Mouse (Mus musculus): ENCODE measurements around the gene Dlgap1. TPM values are rescaled to one million over a fixed set of nuclear protein-coding genes. Genes with fewer than 3 reads are reported as not detected.

The Dlgap1 gene
- polyA plus RNA-seq (2021): 0.33 TPM

GRCm38 (mm10) chr17:69969021-69969815, at the start of gene Dlgap1:
Gene Dlgap1, plus strand, starts transcription at chr17:69969073.
- in situ Hi-C loops (cut with MboI; ENCODE audit: low pct_unique_long_range_greater_than_20kb): no loop called here
- no peak for TF ChIP-seq CTCF (IDR thresholded peaks at IDR 0.05)

GRCm38 (mm10) chr17:69954936-69955335, 13.9 kb upstream of the Dlgap1 start:
- POLR2A ChIA-PET: interaction anchor here (0.6 kb wide), 1 partner anchor 1719 kb away, joined by 4 read pairs; no protein-coding TSS in a partner anchor
- TF ChIP-seq CTCF (IDR thresholded peaks at IDR 0.05): no peak
- CTCF ChIA-PET: no interaction called here
- ATAC-seq: no peak
- H3K27me3 ChIP-seq: no peaks in the 10 kb centered on the region
- in situ Hi-C loops (cut with MboI; ENCODE audit: low pct_unique_long_range_greater_than_20kb): no loop called here
- DNase-seq (ENCODE audit: low read depth, low spot score): no peak

More at GRCm38 (mm10) chr17:69969021-69969815, at the start of gene Dlgap1:
- ChIA-PET POLR2A (no interaction called here), CTCF (no interaction called here)
- H3K27me3 ChIP-seq: no peaks in the 10 kb centered on the region
- no peak for ATAC-seq
- no peak for DNase-seq (ENCODE audit: low read depth, low spot score)

GRCm38 (mm10) chr17:69969816-69970750, 1.2 kb downstream of the Dlgap1 start:
- in situ Hi-C loops (cut with MboI; ENCODE audit: low pct_unique_long_range_greater_than_20kb): no loop called here
- no peaks in the 10 kb centered on the region for H3K27me3 ChIP-seq
- DNase-seq (ENCODE audit: low read depth, low spot score) (no peak), ATAC-seq (no peak)
- ChIA-PET POLR2A (no interaction called here), CTCF (no interaction called here)
- no peak for TF ChIP-seq CTCF (IDR thresholded peaks at IDR 0.05)

GRCm38 (mm10) chr17:69973081-69973480, 4.2 kb downstream of the Dlgap1 start:
- DNase-seq (ENCODE audit: low read depth, low spot score) (no peak), ATAC-seq (no peak)
- POLR2A ChIA-PET: no interaction called here
- CTCF ChIA-PET: no interaction called here
- no peak for TF ChIP-seq CTCF (IDR thresholded peaks at IDR 0.05)
- no peaks in the 10 kb centered on the region for H3K27me3 ChIP-seq
- in situ Hi-C loops (cut with MboI; ENCODE audit: low pct_unique_long_range_greater_than_20kb): no loop called here

GRCm38 (mm10) chr17:69973991-69974390, 5.1 kb downstream of the Dlgap1 start:
- DNase-seq (ENCODE audit: low read depth, low spot score) (no peak), ATAC-seq (no peak)
- ChIA-PET CTCF (no interaction called here), POLR2A (no interaction called here)
- in situ Hi-C loops (cut with MboI; ENCODE audit: low pct_unique_long_range_greater_than_20kb): no loop called here
- TF ChIP-seq CTCF (IDR thresholded peaks at IDR 0.05): no peak
- H3K27me3 ChIP-seq: no peaks in the 10 kb centered on the region

GRCm38 (mm10) chr17:69982236-69982923, 13.5 kb downstream of the Dlgap1 start:
- DNase-seq (ENCODE audit: low read depth, low spot score) (no peak), ATAC-seq (no peak)
- POLR2A ChIA-PET: no interaction called here
- H3K27me3 ChIP-seq: no peaks in the 10 kb centered on the region
- CTCF ChIA-PET: interaction anchor here (1.4 kb wide), 1 partner anchor 64 kb away, joined by 3 read pairs; no protein-coding TSS in a partner anchor
- in situ Hi-C loops (cut with MboI; ENCODE audit: low pct_unique_long_range_greater_than_20kb): no loop called here
- TF ChIP-seq CTCF (IDR thresholded peaks at IDR 0.05): no peak

- H3K27me3 ChIP-seq: peaks cover 3% of the 10 kb centered on the region
- TF ChIP-seq CTCF (IDR thresholded peaks at IDR 0.05): no peak
- in situ Hi-C loops (cut with MboI; ENCODE audit: low pct_unique_long_range_greater_than_20kb): no loop called here
- no peak for DNase-seq (ENCODE audit: low read depth, low spot score)
- ChIA-PET POLR2A (no interaction called here), CTCF (interaction anchor here (1.6 kb wide), 1 partner anchor 11 kb away, joined by 3 read pairs; no protein-coding TSS in a partner anchor)
- ATAC-seq: no peak
Observed at GRCm38 (mm10) chr17:69996406-69996805, 27.5 kb downstream of the Dlgap1 start.

GRCm38 (mm10) chr17:70002026-70002425, 33.2 kb downstream of the Dlgap1 start:
- ATAC-seq: no peak
- no peaks in the 10 kb centered on the region for H3K27me3 ChIP-seq
- ChIA-PET CTCF (no interaction called here), POLR2A (no interaction called here)
- in situ Hi-C loops (cut with MboI; ENCODE audit: low pct_unique_long_range_greater_than_20kb): no loop called here
- TF ChIP-seq CTCF (IDR thresholded peaks at IDR 0.05): no peak
- DNase-seq (ENCODE audit: low read depth, low spot score): no peak

- H3K27me3 ChIP-seq: no peaks in the 10 kb centered on the region
- POLR2A ChIA-PET: interaction anchor here (0.6 kb wide), 1 partner anchor 27 kb away, joined by 7 read pairs; no protein-coding TSS in a partner anchor
- CTCF ChIA-PET: no interaction called here
- no peak for TF ChIP-seq CTCF (IDR thresholded peaks at IDR 0.05)
- ATAC-seq (no peak), DNase-seq (ENCODE audit: low read depth, low spot score) (no peak)
- in situ Hi-C loops (cut with MboI; ENCODE audit: low pct_unique_long_range_greater_than_20kb): no loop called here
Observed at GRCm38 (mm10) chr17:70004628-70005027, 35.8 kb downstream of the Dlgap1 start.

GRCm38 (mm10) chr17:70007607-70008006, 38.7 kb downstream of the Dlgap1 start:
- no peaks in the 10 kb centered on the region for H3K27me3 ChIP-seq
- DNase-seq (ENCODE audit: low read depth, low spot score): no peak
- ATAC-seq: no peak
- in situ Hi-C loops (cut with MboI; ENCODE audit: low pct_unique_long_range_greater_than_20kb): no loop called here
- POLR2A ChIA-PET: no interaction called here
- no peak for TF ChIP-seq CTCF (IDR thresholded peaks at IDR 0.05)
- CTCF ChIA-PET: no interaction called here
